Mouse (Mus musculus): ENCODE measurements around the gene Kcnc4.

Gene Kcnc4

DNA sequence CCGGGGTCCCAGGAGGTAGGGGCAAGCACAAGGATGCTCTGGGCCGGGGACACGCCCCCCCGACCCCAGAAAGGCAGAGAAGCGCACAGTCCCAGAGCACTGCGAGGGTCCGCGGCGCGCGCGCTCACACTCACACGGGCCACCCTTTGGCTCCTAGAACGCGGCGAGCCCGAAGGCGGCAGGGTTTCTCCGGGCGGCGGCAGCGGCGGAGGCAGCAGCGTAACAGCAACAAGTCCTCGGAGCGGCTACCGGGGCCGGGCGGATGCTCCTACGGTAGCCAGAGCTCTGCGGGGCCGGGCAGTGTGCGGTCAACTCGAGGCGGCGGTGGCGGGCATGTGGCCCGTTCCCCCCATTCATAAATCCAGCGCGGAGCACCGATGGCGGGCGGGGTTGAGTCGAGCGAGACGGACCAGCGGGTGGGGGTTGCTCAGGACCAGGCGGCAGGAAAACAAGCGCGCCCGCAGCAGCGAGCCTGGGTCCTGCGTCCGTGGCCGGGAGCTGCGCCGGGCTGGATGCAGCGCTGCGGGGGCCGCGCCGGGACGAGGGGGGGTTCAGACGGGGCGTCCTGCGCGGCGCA is at the start of gene Kcnc4:
Gene Kcnc4, minus strand, starts transcription at position 357 of the 577 bp plus-strand sequence.
- peak; percentile 56 for DNase-seq (ENCODE audit: low spot score)

DNA sequence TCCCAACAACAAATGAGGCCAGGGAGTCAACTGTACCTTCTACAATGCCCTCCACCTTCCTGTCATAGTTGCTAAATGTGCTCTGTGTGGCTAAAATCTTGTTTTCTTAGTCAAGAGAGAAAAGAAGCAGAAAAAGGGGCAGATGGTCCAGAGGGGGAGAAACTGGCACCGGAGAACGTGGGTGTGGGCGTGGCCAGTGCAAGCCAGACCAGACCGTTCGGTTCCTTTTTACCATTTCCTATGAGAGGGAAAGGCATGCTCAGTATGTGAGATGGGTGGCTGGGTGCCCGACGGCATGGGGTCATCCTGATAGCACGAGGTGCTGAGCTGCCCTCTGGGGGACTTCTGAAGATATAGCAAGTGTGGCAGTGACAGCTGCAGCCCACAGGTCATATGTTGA is 49.3 kb upstream of the Kcnc4 start:
- no peak for DNase-seq (ENCODE audit: low spot score)

DNA sequence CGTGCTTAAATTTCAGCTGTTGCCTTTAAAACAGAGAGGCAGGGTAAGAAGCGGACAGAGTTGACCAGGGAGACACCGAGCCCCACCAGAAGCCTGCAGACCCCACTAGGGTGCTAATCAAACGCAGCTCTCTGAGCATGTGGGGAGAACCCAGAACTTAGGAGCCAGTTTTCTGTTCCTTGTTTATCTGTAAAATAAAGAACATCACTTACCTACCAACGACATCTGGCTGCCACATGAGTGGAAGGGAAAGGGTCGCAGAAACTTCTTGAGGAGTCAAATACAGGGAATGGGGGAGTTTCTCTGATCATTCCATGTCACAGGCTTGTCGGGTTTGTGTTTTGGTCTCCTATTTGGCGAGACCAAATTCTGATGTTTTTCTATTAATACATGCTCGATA is 48.6 kb upstream of the Kcnc4 start:
- DNase-seq (ENCODE audit: low spot score): peak; percentile 50

DNA sequence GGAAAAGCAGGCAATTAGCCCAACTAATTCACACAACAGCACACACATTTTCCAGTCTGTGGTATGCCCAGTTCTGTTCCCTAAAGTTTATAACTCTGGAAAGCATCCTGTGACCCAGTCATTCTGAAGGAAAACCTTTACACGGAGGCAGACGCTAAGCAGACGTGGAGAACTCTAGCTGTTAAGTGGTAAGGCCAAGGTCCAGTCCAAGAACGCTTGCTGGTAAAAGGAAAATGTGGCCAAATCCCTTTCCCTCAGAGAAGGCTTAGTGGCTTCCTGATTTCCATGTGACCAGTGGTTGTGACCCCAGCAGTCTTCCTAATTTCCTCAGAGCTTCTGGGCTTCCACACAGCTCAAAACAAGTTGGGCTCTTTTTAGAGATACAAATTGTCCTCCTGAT is 47.2 kb upstream of the Kcnc4 start:
- DNase-seq (ENCODE audit: low spot score): no peak

DNA sequence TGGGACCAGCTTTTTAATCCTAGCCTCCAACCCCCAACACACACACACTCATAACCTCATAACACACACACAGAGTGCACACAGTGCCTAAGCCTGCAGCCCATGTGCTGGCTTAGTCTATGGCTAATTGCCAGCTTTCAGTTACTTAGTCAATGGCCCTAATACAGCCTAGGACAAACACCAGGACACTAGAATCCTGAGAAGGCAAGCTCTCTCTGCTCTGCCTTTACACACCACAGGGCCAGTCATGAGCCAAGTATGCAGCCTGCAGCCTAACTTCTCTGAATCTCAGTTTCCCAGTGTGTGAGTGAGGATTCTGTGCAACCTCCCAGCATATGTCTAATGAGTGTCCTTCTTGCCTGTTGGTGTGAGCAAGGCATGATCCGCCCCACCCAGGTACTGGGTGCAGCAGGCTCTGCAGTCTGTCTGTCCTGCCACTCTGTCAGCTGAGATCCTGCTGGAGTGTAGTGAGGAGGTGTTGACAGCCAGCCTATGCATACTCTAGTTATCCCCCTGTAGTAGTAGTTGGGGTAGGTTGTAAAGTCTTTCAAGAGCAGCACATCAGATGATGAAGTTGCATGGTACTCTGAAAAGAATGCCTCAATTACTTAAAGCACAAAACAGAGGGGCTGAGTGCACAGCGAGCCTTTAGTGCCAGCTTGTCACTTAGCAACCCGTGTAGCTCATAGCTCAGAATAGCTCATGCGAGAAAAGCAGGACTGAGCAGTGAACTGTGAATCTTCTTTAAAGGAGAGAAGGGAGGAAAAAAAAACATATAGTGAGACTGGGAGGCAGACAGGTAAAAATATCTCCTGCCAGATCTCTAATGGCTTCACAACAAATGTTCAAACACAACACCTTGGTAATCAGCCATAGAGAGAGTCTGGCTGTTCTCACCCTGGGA is 46.4 kb upstream of the Kcnc4 start:
- DNase-seq (ENCODE audit: low spot score): peak; percentile 68

DNA sequence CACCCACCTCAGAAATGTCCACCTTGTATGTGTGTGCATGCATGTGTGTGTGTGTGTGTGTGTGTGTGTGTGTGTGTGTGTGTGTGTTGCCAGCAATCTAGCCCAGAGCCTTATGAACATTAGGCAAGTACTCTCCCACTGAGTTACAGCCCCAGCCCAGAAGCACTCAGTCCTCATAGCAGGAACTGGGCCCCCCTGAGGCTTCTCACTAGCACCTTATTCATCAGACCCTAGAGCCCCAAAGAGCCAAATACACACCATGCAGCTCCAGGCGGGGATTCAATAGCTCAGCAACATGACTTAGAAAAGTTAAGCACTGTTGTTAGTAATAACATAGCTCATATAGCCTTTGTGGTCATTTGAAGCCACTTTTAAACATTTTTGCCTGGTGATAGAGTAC is 45.2 kb upstream of the Kcnc4 start:
- DNase-seq (ENCODE audit: low spot score): no peak

DNA sequence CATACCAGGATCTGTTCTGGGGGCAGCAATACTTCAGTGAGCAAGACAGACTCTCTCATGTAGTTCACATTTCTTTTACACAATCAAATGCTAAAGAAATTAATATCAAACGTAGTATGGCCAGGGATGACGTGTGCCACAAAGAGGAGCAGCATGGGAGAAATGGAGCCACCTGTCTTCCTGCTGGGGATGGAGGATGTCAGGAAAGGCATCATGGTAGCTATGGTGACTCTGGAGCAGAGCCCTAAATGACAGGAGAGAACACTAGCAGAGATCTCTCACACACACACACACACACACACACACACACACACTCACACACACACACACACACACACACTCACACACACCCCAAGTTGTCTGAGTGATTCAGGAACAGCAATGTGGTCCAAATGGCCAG is 44.4 kb upstream of the Kcnc4 start:
- no peak for DNase-seq (ENCODE audit: low spot score)

DNA sequence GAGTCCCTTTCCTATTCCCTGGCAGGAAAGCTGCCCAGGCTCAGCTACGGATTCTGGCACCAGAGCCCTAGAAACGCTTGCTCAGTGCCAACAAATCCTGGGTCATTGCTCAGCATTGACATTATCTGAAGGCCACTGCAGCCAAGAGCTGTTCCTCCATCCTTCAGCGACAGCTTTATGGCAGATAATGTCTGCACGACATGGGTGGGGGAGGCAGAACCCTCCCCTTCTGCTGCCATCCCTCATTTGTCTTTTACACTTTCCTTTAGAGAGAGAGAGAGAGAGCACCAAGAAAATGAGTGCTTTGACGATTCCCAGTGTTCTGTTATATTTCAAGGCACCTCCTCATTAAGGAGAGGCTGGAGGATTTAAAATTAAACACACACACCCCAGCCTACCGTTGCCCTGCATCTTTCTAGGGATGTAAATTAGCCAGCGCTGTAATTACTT is 42.4 kb upstream of the Kcnc4 start:
- DNase-seq (ENCODE audit: low spot score): no peak

DNA sequence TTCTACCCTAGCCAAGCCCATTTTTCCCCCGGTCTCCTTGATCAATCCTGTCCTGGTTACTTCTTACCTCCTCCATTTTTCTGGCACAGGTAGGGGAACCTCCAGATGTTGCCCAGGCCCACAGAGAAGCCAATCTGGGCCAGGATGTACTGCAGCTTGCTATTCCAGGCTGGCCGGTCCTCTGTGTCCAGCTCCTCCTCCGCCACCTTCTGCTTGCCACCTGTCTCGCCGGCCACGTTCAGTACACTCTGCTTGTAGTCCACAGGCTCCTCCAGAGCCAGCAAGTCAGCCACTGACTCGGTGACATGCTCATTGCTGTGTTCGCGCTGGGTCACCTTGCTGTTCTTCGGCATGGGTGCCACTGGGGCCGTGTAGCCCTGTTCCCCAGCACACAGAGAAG is 40.9 kb upstream of the Kcnc4 start:
- DNase-seq (ENCODE audit: low spot score): no peak

DNA sequence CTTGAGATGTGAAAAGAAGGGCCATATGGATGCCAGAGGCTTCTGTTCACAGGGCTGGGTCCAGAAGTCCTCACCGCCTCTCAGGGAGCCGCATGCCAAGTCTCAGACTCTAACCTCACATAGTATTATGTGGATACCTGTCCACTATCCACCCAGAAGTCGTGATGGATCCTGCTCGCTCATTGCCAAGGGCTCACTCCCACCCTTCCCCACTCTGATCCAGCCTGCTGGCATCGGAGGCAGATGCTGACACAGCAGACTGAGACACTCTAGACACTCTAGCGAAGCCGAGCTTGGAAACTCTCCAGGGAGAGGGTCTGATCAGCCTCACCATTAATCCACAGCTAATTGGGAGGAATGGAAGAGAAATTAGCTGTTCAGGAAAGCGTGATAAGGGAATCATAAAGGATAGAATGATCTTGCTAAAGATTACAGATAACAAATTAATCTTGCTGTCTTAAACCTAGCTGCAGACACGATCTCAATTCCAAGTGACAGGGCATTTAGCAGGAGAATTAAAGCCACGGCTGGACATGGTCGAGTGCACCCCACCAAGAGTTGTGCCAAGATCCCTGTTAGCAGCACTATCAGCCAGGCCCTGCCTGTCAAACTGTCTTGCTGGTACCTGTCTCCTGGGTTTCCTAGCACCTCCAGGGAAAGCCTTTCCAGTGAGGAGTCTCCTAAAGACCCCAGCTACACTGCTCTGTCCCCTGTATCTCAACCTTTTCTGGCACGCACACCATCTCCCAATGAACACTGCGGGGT is 36.9 kb upstream of the Kcnc4 start:
- no peak for DNase-seq (ENCODE audit: low spot score)

DNA sequence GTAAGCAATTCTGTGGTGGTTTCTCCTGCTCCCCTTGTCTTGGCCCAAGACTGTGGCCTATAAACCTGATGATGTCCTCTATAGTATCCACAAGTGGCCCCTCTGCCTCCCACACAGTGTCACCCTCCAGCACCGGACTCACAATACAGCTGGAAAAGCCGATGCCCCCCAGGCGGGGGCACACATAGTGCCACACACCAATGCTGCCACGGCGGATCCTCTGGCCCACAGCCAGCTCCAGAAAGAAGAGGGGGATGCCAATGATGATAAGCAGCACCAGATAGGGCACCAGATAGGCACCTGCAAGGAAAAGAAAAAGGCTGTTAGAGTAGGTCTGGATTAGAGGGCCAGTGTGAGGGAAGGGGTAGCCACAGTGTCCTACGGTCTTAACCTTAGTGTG is 36.2 kb upstream of the Kcnc4 start:
- DNase-seq (ENCODE audit: low spot score): no peak

DNA sequence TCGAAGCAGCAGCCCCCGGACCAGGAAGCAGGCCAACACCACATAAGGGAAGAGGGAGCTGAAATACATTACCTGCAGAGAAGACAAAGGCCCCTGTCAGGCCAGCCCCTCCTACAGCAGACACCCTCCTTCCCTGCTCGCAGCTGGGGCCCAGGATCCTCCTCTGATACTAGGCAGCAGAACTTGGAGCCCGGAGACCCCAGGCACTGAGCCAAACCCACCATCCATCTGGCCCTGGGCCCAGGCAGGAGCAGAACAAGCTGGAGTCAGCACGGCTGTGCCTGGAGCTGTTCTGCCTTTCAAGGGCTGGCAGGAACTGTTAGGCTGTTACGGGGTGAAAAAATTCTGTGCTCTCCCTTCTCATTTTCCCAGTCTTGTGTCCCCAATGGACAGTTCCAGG is 32.1 kb upstream of the Kcnc4 start:
- DNase-seq (ENCODE audit: low spot score): no peak

DNA sequence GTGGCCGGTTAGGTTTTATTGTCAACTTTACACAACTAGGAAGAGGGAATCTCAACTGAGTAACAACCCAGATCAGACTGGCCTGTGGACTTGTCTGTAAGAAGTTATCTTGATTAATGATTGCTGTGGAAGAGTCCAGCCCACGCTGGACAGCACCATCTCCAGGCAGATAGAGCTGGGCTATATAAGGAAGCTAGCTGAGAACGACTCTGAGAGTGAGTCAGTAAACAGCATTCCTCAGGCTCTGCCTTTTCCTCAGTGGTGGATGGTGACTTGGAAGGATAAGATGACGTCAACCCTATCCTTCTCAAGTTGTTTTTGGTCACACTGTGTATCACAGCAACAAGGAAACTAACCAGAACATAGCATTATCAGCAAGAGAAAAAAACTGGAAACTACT is 29.3 kb upstream of the Kcnc4 start:
- DNase-seq (ENCODE audit: low spot score): no peak

DNA sequence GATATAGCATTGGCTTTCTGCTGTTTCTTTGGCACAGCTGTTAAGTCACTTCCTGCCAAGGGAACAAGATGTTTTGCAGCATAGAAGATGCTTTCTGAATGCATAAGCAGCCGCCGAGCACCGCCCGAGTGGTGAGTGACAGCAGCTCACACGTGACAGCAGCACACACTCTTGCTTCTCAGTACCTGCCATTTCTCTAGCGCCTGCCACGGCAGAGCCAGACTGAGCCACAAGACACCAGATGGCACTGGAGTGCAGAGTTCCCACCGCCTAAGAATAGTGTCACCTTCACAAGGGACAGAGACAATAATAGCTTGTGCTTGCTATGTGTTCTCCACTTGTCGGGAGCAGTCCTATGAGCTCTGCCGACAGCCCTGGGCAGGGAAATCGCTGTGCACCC is 23.9 kb upstream of the Kcnc4 start:
- DNase-seq (ENCODE audit: low spot score): no peak

DNA sequence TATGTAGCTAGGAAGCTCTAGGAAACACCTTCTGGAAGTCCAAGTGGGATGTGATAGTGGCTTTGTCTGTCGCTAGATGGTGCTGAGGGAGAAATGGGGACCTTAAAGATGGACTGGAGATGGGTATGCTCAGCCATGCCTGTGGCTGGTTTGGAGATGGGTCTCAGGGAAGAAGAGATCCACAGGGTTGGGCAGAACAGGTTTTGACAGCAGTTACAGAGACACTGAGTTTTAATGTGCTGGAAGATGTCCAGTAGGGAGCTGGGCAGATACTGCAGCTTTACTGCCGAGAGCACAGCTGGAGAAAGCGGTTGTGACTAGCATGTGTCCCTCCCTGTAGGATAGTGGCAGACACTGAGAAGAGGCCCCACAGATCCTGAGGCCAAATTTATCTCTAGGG is 21.3 kb upstream of the Kcnc4 start:
- DNase-seq (ENCODE audit: low spot score): no peak

DNA sequence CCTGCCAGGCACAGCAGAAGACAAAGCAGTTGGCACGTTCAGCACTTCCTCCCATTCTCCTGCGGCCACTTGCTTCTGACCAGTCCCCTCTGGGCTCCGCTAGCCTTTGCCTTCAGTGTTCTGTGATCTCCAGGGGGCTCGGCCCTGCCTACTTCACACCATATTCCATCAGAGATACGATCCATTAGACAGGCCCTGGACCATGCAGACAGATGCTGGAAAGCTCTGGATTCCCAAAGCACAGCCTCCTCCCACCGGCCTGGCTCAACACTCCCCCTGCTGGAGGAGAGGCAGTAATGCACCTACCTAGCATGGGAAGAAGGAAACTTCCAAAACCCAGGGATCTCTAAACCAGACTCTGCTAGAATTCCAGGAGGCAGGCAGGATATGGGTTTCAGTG is 12.8 kb upstream of the Kcnc4 start:
- DNase-seq (ENCODE audit: low spot score): peak; percentile 79

DNA sequence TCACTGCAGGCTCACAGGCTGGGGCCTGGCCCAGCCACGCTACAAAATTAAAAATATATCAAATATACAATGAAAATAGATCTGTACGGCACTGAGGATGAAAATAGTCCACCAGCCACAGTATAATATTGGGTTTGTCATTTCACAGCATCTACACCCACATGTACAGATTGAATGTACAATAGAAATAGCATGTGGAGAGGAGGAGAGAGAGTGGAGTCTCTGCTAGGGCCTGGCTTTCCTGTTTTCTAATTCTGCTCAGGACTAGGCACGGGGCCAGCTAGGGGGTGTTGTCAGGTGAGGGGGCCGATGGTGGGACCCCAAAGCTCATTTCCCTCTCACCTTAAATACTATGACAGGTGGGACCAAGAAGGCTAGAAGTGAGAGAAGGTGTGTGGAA is 9.7 kb upstream of the Kcnc4 start:
- no peak for DNase-seq (ENCODE audit: low spot score)

DNA sequence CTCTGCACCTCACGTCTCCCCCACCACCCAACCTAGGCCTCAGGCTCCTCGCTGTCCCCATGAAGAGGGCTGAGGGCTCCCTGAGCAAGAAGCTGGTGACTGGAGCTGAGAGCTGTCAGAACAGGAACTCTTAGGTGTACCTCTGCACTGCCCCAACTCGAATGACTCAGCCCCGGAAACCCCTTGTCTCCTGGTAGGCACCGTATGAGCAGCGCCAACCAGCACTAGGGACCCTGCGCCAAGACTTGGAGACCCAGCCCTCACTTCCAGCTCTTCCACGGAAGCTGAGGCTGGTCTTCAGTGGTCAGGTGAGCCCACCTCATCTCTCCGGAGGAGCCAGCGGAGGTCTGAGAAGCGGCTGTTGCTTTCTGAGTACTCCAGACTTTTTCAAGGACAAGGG is 8.8 kb upstream of the Kcnc4 start:
- no peak for DNase-seq (ENCODE audit: low spot score)

DNA sequence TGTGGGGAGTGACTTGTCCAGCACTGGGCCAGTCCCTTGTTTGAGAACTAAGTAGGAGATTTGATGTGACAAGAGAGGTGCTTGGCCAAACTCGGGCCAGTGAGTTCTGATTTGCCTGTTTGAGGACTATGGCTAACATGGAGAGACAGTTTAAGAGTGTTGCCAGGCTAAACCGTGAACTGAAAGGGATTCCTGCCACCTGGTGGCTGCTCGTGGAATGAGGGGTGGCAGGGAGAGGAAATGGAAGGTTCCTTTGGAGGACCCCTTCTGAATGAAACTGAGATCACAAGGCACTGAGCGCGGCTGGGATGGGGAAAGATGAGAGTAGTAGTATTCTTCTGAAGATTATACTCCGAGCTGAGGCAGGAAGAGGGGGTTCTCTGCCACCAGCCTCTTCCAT is 7.2 kb upstream of the Kcnc4 start:
- DNase-seq (ENCODE audit: low spot score): peak; percentile 85

DNA sequence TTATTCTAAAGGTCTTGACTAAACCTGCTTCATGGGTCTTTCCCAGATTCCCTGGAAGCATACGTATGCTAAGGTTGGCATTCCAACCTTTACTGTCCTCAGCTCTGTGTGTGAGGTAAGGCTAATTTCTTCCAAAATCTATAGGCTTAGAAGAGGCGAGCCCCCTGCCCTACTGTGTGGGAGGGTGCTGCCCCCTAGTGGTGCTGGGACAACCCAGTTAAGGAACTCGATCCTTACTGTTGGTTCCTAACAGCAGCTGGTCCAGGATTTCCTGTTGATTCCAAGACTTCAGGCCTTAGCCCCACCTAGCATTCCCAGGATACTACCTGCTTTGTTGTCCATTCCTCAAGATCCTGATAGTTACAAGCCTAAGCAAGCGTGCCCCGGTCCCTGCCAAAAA is 2.8 kb upstream of the Kcnc4 start:
- peak; percentile 91 for DNase-seq (ENCODE audit: low spot score)

DNA sequence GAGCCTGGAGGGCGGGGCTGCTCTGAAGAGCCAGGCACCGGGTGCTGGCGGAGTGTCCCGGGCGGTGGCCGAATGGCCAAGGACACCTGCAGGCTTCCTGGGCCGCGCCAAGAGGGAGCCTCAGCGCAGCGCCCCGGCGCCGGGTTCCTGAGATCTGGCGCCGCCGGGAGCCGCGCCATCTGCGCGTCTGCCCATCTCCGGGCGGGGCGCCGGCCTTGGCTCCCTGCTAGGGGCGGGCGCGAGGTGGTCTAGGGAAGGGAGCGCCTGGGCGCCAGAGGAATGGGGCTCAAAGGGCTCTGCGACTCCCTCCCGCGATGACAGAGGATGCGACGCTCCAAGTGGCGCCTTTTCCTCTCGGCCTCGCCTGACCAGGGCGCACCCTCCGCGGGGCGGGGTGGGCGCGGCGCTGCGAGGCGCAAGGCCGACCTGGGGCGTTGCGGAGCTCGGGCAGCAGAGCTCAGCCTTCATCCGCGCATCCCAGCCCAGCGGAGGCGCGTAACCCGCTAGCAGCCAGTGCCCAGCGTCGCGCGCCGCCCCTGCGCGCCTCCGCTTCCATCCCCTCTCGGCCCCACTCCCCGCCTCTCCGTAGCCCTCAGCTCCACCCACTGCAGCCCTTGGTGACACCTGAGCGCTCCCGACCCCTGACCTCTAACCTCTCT is 550 bp upstream of the Kcnc4 start:
- DNase-seq (ENCODE audit: low spot score): peak; percentile 73

DNA sequence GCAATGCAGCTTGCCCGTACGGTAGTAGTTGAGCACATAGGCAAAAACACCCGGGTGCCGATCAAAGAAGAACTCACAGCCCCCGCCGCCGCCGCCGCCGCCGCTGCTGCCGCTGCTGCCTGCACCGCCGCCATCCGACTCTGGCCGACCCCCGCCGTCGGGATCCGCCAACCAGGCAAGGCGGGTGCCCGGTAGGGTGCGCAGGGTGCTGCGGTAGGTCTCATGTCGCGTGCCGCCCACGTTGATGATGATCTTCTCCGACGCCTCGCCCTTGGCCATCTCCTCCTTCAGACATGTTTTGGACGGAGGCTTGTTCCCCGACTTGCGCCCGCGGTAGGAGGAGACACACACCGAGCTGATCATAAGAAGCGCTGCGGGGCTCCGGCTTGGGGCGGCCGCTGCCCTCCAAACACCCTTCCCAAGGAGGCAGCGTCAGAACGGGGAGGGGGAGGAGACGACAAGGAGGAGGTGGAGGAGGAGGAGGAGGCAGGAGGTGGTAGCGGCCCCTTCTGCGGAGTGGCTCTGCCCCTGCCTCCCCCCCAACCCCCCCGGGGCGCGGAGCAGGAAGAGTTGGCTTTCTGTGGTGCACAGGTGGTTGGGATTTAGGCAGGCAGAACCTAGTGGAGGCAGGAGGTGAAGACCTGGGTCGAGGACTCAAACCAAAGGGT is 690 bp downstream of the Kcnc4 start:
- peak; percentile 36 for DNase-seq (ENCODE audit: low spot score)
